Mouse (Mus musculus): ENCODE results near the gene Lmbr1. TPM values are rescaled to one million over a fixed set of nuclear protein-coding genes. Genes with fewer than 3 reads are reported as not detected.

Lmbr1 gene
- polyA plus RNA-seq, 1 experiment from 2014 or later, result 12.2 TPM

DNA sequence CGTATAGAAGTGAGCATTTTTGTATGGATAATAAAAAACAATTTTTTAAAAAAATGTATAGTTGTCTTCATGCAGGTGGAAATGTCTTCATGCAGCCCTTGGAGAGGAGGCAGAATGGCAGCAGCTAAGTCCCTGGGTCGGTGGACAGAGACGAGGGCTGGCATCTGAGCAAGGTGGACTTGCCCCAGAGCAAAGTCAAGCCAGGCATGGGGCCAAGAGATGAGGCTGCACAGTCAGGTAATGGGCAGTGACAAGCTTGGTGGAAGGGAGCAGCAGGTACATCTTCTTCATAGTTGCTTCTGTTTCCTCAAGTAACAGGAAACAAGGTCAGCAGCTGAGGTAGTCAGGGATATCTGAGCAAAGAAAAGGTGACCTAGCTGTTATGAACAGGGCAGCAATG is 97.1 kb downstream of the Lmbr1 start:
- DNase-seq (ENCODE audit: low spot score), result no peak
- WGBS, result 80% methylated on average over 3 of the region's 3 CpGs
- Histone ChIP-seq H3K9me3 (ENCODE audit: control insufficient read depth, low read length) (no peaks in the 10 kb centered on the region), H3K27me3 (ENCODE audit: control insufficient read depth, insufficient read depth, low read length) (no peaks in the 10 kb centered on the region), H3K4me3 (ENCODE audit: low read depth, low read length) (no peak overlapping the region), H3K4me1 (replicated peaks; ENCODE audit: control insufficient read depth, insufficient read depth) (no peaks in the 10 kb centered on the region), H3K27ac (replicated peaks) (no peak overlapping the region), H3K36me3 (ENCODE audit: control insufficient read depth, insufficient read depth, low read length) (no peaks in the 10 kb centered on the region; the same call in 1 of the 2 replicates), H3K4me2 (replicated peaks; ENCODE audit: low read depth) (no peak overlapping the region), H3K9ac (ENCODE audit: low read length) (no peak overlapping the region)
- TF ChIP-seq EP300 (optimal IDR thresholded peaks at IDR 0.05) (no peak), CTCF (IDR thresholded peaks at IDR 0.05; ENCODE audit: low read depth) (no peak)
- no peak for ATAC-seq (ENCODE audit: low FRiP score, low TSS enrichment)

DNA sequence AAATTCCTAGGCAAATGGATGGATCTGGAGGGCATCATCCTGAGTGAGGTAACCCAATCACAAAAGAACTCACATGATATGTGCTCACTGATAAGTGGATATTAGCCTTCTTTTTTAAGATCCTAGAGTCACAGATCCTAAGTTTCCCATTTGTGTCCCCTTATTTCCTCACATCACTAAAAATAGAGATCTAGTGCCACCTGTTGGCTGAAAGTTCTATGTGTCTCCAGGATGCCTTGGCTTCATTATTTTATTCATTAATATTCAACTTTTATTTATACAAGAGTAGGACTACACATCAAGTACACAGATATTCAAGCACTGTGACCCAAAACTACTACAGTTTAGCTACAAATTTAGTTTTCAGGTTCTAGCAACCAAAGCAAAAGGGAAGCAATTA is 103.4 kb downstream of the Lmbr1 start:
- Histone ChIP-seq H3K9me3 (ENCODE audit: control insufficient read depth, low read length) (no peaks in the 10 kb centered on the region), H3K4me1 (replicated peaks; ENCODE audit: control insufficient read depth, insufficient read depth) (no peaks in the 10 kb centered on the region), H3K4me3 (ENCODE audit: low read depth, low read length) (no peak overlapping the region), H3K27me3 (ENCODE audit: control insufficient read depth, insufficient read depth, low read length) (no peaks in the 10 kb centered on the region), H3K4me2 (replicated peaks; ENCODE audit: low read depth) (no peak overlapping the region), H3K36me3 (ENCODE audit: control insufficient read depth, insufficient read depth, low read length) (no peaks in the 10 kb centered on the region), H3K9ac (ENCODE audit: low read length) (no peak overlapping the region), H3K27ac (replicated peaks) (no peak overlapping the region)
- ATAC-seq (ENCODE audit: low FRiP score, low TSS enrichment) (no peak), DNase-seq (ENCODE audit: low spot score) (no peak)
- TF ChIP-seq EP300 (optimal IDR thresholded peaks at IDR 0.05) (no peak), CTCF (IDR thresholded peaks at IDR 0.05; ENCODE audit: low read depth) (peak; percentile 66)

- H3K9ac ChIP-seq (ENCODE audit: low read length), result no peak overlapping the region
- no peaks in the 10 kb centered on the region for H3K9me3 ChIP-seq (ENCODE audit: control insufficient read depth, low read length)
- ATAC-seq (ENCODE audit: low FRiP score, low TSS enrichment), result no peak
- H3K36me3 ChIP-seq (ENCODE audit: control insufficient read depth, insufficient read depth, low read length), result no peaks in the 10 kb centered on the region
- DNase-seq (ENCODE audit: low spot score), result no peak
- H3K27me3 ChIP-seq (ENCODE audit: control insufficient read depth, insufficient read depth, low read length), result no peaks in the 10 kb centered on the region
- TF ChIP-seq EP300 (optimal IDR thresholded peaks at IDR 0.05), result no peak
- no peak for TF ChIP-seq CTCF (IDR thresholded peaks at IDR 0.05; ENCODE audit: low read depth)
- no peak overlapping the region for H3K4me3 ChIP-seq (ENCODE audit: low read depth, low read length)
- no peak overlapping the region for H3K4me2 ChIP-seq (replicated peaks; ENCODE audit: low read depth)
- H3K4me1 ChIP-seq (replicated peaks; ENCODE audit: control insufficient read depth, insufficient read depth), result no peaks in the 10 kb centered on the region
- H3K27ac ChIP-seq (replicated peaks), result no peak overlapping the region
- 78% methylated on average over 2 of the region's 2 CpGs for WGBS
These were observed 104.8 kb downstream of the Lmbr1 start for GRCm38 (mm10) chr5:29273426-29273825.

GRCm38 (mm10) chr5:29270879-29271278 is 107.3 kb downstream of the Lmbr1 start:
- Histone ChIP-seq H3K4me1 (replicated peaks; ENCODE audit: control insufficient read depth, insufficient read depth) (no peaks in the 10 kb centered on the region), H3K9me3 (ENCODE audit: control insufficient read depth, low read length) (no peaks in the 10 kb centered on the region), H3K36me3 (ENCODE audit: control insufficient read depth, insufficient read depth, low read length) (no peaks in the 10 kb centered on the region), H3K27me3 (ENCODE audit: control insufficient read depth, insufficient read depth, low read length) (no peaks in the 10 kb centered on the region), H3K9ac (ENCODE audit: low read length) (no peak overlapping the region), H3K4me2 (replicated peaks; ENCODE audit: low read depth) (no peak overlapping the region), H3K4me3 (ENCODE audit: low read depth, low read length) (no peak overlapping the region), H3K27ac (replicated peaks) (no peak overlapping the region)
- ATAC-seq (ENCODE audit: low FRiP score, low TSS enrichment), result peak; percentile 81
- peak; percentile 37 for DNase-seq (ENCODE audit: low spot score)
- WGBS, result 41% methylated on average over 4 of the region's 4 CpGs
- TF ChIP-seq EP300 (optimal IDR thresholded peaks at IDR 0.05), result no peak
- peak; percentile 68 for TF ChIP-seq CTCF (IDR thresholded peaks at IDR 0.05; ENCODE audit: low read depth)

DNA sequence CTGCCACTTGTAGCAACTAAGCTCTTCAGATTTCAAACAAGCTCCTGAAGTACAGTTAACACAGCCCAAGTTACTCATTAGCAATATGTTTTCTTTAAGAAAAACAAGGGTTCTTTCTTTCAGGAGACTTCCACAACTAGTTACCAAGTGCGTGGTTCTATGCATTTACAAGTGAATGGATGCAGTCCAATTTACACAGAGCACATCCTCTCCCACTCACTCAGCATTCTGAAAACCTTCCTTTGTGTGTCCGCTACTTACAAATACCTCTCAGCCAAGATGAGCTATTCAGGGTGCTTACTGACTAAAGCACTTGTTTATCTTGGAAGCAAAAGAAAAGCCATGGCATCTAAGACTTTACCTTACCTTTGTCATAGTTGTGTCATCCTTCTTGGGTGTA is 124.3 kb downstream of the Lmbr1 start:
- Histone ChIP-seq H3K4me1 (replicated peaks; ENCODE audit: control insufficient read depth, insufficient read depth) (no peaks in the 10 kb centered on the region), H3K27me3 (ENCODE audit: control insufficient read depth, insufficient read depth, low read length) (no peaks in the 10 kb centered on the region), H3K9me3 (ENCODE audit: control insufficient read depth, low read length) (no peaks in the 10 kb centered on the region), H3K27ac (replicated peaks) (no peak overlapping the region), H3K4me2 (replicated peaks; ENCODE audit: low read depth) (no peak overlapping the region), H3K9ac (ENCODE audit: low read length) (no peak overlapping the region), H3K4me3 (ENCODE audit: low read depth, low read length) (no peak overlapping the region), H3K36me3 (ENCODE audit: control insufficient read depth, insufficient read depth, low read length) (no peaks in the 10 kb centered on the region)
- DNase-seq (ENCODE audit: low spot score) (no peak), ATAC-seq (ENCODE audit: low FRiP score, low TSS enrichment) (no peak)
- WGBS, result 62% methylated on average over 2 of the region's 2 CpGs
- TF ChIP-seq EP300 (optimal IDR thresholded peaks at IDR 0.05), result no peak
- TF ChIP-seq CTCF (IDR thresholded peaks at IDR 0.05; ENCODE audit: low read depth), result no peak

GRCm38 (mm10) chr5:29251496-29251873 is 126.7 kb downstream of the Lmbr1 start:
- Histone ChIP-seq H3K9me3 (ENCODE audit: control insufficient read depth, low read length) (no peaks in the 10 kb centered on the region), H3K4me1 (replicated peaks; ENCODE audit: control insufficient read depth, insufficient read depth) (no peaks in the 10 kb centered on the region), H3K36me3 (ENCODE audit: control insufficient read depth, insufficient read depth, low read length) (no peaks in the 10 kb centered on the region), H3K9ac (ENCODE audit: low read length) (no peak overlapping the region), H3K27me3 (ENCODE audit: control insufficient read depth, insufficient read depth, low read length) (no peaks in the 10 kb centered on the region), H3K4me3 (ENCODE audit: low read depth, low read length) (no peak overlapping the region), H3K4me2 (replicated peaks; ENCODE audit: low read depth) (no peak overlapping the region), H3K27ac (replicated peaks) (no peak overlapping the region)
- no peak for ATAC-seq (ENCODE audit: low FRiP score, low TSS enrichment)
- DNase-seq (ENCODE audit: low spot score), result no peak
- WGBS, result 45% methylated on average over 1 of the region's 1 CpGs
- TF ChIP-seq CTCF (IDR thresholded peaks at IDR 0.05; ENCODE audit: low read depth) (no peak), EP300 (optimal IDR thresholded peaks at IDR 0.05) (no peak)

All from stomach, postnatal 0 days (tissue).